Mouse (Mus musculus) kidney, adult 2 months (tissue): ENCODE measurements around the gene Utrn. TPM values are rescaled to one million over a fixed set of nuclear protein-coding genes. Genes with fewer than 3 reads are reported as not detected.

Experiments
- DNase-seq: peaks from one replicate; pipeline ENCODE4 v3.0.0; 2021
- H3K27ac ChIP-seq: fragments of 200-500 bp; 2 replicates; pipeline ENCODE4 v1.5.1; 2012; ENCODE audit warnings: low read depth, low read length, control low read depth, inconsistent platforms; ENCODE audit not compliant: insufficient read depth
- H3K27me3 ChIP-seq: fragments of 200-500 bp; replicated peaks from 2 replicates; pipeline ENCODE4 v1.6.1; 2012; ENCODE audit warnings: mild to moderate bottlenecking, moderate library complexity, low read length, inconsistent platforms; ENCODE audit not compliant: control insufficient read depth, insufficient read depth
- H3K36me3 ChIP-seq: fragments of 200-500 bp; 2 replicates; pipeline ENCODE4 v1.6.1; 2012; ENCODE audit warnings: mild to moderate bottlenecking, moderate library complexity, low read length, inconsistent platforms; ENCODE audit not compliant: control insufficient read depth, insufficient read depth
- H3K4me1 ChIP-seq: fragments of 200-500 bp; 2 replicates; pipeline ENCODE4 v1.6.1; 2011; ENCODE audit warnings: low read length; ENCODE audit not compliant: control insufficient read depth, insufficient read depth
- H3K4me3 ChIP-seq: fragments of 200-500 bp; 2 replicates; pipeline ENCODE4 v1.5.1; 2011; ENCODE audit warnings: mild to moderate bottlenecking, low read depth, low read length, control low read depth; ENCODE audit not compliant: insufficient read depth
- CTCF ChIP-seq: fragments of 200-500 bp; conservative IDR thresholded peaks from 2 replicates; pipeline ENCODE4 v1.5.1; 2011; ENCODE audit warnings: low read depth, mild to moderate bottlenecking, control low read depth, low read length, moderate library complexity, mixed read lengths; ENCODE audit not compliant: insufficient read depth, insufficient read length
- POLR2A ChIP-seq: fragments of 200-500 bp; IDR thresholded peaks from one replicate; pipeline ENCODE4 v1.6.1; 2011; ENCODE audit warnings: low read depth, low read length, control low read depth
- WGBS: fragments of 180-500 bp; shearing (Covaris S2); methylation state at CpG from one replicate; pipeline ENCODE4 v1.1.7; 2018; 5-methylcytosine and 5-hydroxymethylcytosine counted together
- polyA plus RNA-seq: library from polyadenylated mRNA; depleted of rRNA; stranded (reverse); fragments of >200 nt; gene quantifications from 2 replicates; pipeline ENCODE4 v1.2.3, GENCODE M21; 2012

The Utrn gene
- polyA plus RNA-seq, 1 experiment: 20.8 TPM

- Histone ChIP-seq H3K27me3 (no peaks in the 10 kb centered on the region), H3K36me3 (no peaks in the 10 kb centered on the region), H3K4me3 (no peak overlapping the region), H3K27ac (no peak overlapping the region), H3K4me1 (peaks cover 6% of the 10 kb centered on the region; the same call in 1 of the 2 replicates)
- TF ChIP-seq CTCF (no peak), POLR2A (no peak)
- 49% methylated on average over 1 of the region's 1 CpGs for WGBS
- no peak for DNase-seq
These were observed 65.2 kb downstream of the Utrn start for GRCm38 (mm10) chr10:12803939-12804338.

- no peak overlapping the region for H3K27ac ChIP-seq
- DNase-seq: no peak
- WGBS: 85% methylated on average over 2 of the region's 2 CpGs
- H3K36me3 ChIP-seq: no peaks in the 10 kb centered on the region
- TF ChIP-seq CTCF (no peak), POLR2A (no peak)
- H3K4me1 ChIP-seq: peaks cover 4% of the 10 kb centered on the region; the same call in 1 of the 2 replicates
- no peak overlapping the region for H3K4me3 ChIP-seq
- H3K27me3 ChIP-seq: no peaks in the 10 kb centered on the region
These were observed 69.7 kb downstream of the Utrn start for GRCm38 (mm10) chr10:12799416-12799815.

DNA sequence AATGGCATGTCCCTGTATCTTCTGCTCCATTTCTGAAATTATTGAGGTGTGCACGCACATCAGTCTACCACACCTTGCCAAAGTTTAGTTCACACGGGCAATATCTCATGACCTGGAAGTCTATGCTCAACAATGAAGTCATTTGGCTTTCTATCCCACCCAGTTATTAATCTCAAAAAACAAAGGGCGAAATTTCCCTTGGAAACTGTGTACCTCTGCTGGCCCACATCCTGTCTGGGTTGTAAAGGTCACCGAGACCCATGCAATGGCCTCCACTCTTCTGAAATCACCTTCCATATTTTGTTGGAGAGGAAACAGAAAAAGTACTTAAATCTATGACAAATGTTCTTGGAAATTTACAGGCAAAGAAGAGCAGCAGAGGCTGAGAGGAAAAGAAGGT, 70.9 kb downstream of the Utrn start:
- Histone ChIP-seq H3K27ac (no peak overlapping the region), H3K27me3 (no peaks in the 10 kb centered on the region), H3K36me3 (no peaks in the 10 kb centered on the region), H3K4me3 (no peak overlapping the region), H3K4me1 (peaks cover 4% of the 10 kb centered on the region; the same call in 1 of the 2 replicates)
- WGBS: 80% methylated on average over 4 of the region's 4 CpGs
- peak; percentile 64 for DNase-seq
- no peak for TF ChIP-seq POLR2A
- no peak for TF ChIP-seq CTCF

DNA sequence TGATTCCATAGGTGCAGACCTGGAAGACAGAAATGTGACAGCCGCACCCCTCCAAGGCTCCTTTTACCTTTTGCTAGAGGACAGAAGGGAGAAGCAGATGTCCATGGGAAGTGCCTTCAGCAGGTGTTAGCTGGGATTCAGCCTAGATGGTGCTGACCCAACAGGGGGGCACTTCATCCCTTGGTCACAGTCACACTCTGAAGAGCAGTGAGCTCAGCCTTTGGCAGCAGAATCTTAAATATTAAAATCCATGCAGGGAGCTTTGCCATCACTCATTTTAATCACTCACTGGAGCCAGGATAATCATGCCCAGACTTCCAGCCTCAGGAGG, 72.7 kb downstream of the Utrn start:
- WGBS: 81% methylated on average over 1 of the region's 1 CpGs
- TF ChIP-seq POLR2A (no peak), CTCF (no peak)
- Histone ChIP-seq H3K36me3 (no peaks in the 10 kb centered on the region), H3K27me3 (no peaks in the 10 kb centered on the region), H3K4me3 (no peak overlapping the region), H3K4me1 (peaks cover 8% of the 10 kb centered on the region), H3K27ac (no peak overlapping the region)
- DNase-seq: no peak

GRCm38 (mm10) chr10:12795796-12796509, 73.2 kb downstream of the Utrn start:
- Histone ChIP-seq H3K27me3 (no peaks in the 10 kb centered on the region), H3K36me3 (no peaks in the 10 kb centered on the region), H3K4me3 (no peak overlapping the region), H3K4me1 (peaks cover 8% of the 10 kb centered on the region), H3K27ac (no peak overlapping the region)
- no peak for DNase-seq
- 66% methylated on average over 8 of the region's 8 CpGs for WGBS
- no peak for TF ChIP-seq POLR2A

- 55% methylated on average over 6 of the region's 6 CpGs for WGBS
- Histone ChIP-seq H3K27ac (no peak overlapping the region), H3K4me3 (no peak overlapping the region), H3K36me3 (no peaks in the 10 kb centered on the region), H3K27me3 (no peaks in the 10 kb centered on the region), H3K4me1 (peaks cover 15% of the 10 kb centered on the region)
- no peak for TF ChIP-seq CTCF
- no peak for TF ChIP-seq POLR2A
- no peak for DNase-seq
These were observed 77.1 kb downstream of the Utrn start for GRCm38 (mm10) chr10:12792049-12792448.

GRCm38 (mm10) chr10:12790881-12791280, 78.3 kb downstream of the Utrn start:
- H3K27me3 ChIP-seq: no peaks in the 10 kb centered on the region
- TF ChIP-seq CTCF (no peak), POLR2A (no peak)
- H3K4me1 ChIP-seq: peaks cover 14% of the 10 kb centered on the region
- DNase-seq: no peak
- H3K36me3 ChIP-seq: no peaks in the 10 kb centered on the region
- no peak overlapping the region for H3K27ac ChIP-seq
- WGBS: 56% methylated on average over 3 of the region's 3 CpGs
- H3K4me3 ChIP-seq: no peak overlapping the region

- no peak for TF ChIP-seq CTCF
- TF ChIP-seq POLR2A: no peak
- H3K4me3 ChIP-seq: no peak overlapping the region
These were observed 80.6 kb downstream of the Utrn start for GRCm38 (mm10) chr10:12788529-12788928.

More at GRCm38 (mm10) chr10:12788529-12788928, 80.6 kb downstream of the Utrn start:
- Histone ChIP-seq H3K36me3 (no peaks in the 10 kb centered on the region), H3K27me3 (no peaks in the 10 kb centered on the region), H3K27ac (no peak overlapping the region), H3K4me1 (peaks cover 11% of the 10 kb centered on the region)
- DNase-seq: no peak
- 55% methylated on average over 1 of the region's 1 CpGs for WGBS
